27 mouse cellular contexts compared by ENCODE assay signal in genomic region chr10:19611616-19612015, GRCm38 (mm10). TPM values are rescaled to one million over a fixed set of nuclear protein-coding genes. Genes with fewer than 3 reads are reported as not detected.
A peak's percentile ranks its signal among the peaks of the same experiment; 100 is the strongest.
DNase-seq lines count a peak whose midpoint lies in the region; ATAC-seq and TF ChIP-seq lines count a peak whose summit lies in the region.
"Had no signal": no experiment of that assay in that cellular context is flagged by ENCODE, and none has a peak within 500 bp of the region (broad histone marks: within the 10 kb centered on the region; RNA-seq: fewer than 3 reads in every experiment).

No protein-coding gene starts in this region.

- intact Hi-C loops in gastrocnemius, adult 2 months (cut with DNase I), result no loop called here

- peaks cover 18% of the 10 kb centered on the region for H3K36me3 ChIP-seq in lung, embryonic 16.5 days (ENCODE audit: control insufficient read depth, insufficient read depth, low read length)
- H3K36me3 ChIP-seq: forebrain, embryonic 15.5 days had no signal

- no peak for DNase-seq in gastrocnemius, adult 2 months
- no peak for DNase-seq in gastrocnemius, postnatal 10 days
- DNase-seq in lung, postnatal 10 days, result no peak
- peak; percentile 53 for DNase-seq in lung, postnatal 36 days
- DNase-seq in lung, postnatal 25 days (ENCODE audit: low spot score), result no peak
- DNase-seq: adrenal gland, adult 8-10 months; adrenal gland, postnatal 14 days; adrenal gland, postnatal 36 days; B cell, adult 2 months; cerebellum, adult 11-12 months; cerebellum, adult 2 months; cerebellum, adult 9-10 months; cerebellum, postnatal 10 days; cerebellum, postnatal 25 days had no signal

- H3K27ac ChIP-seq in gastrocnemius, adult 2 months, result peak overlapping the region; percentile 60; the same call in 1 of the 2 replicates
- no peak overlapping the region; the same call in none of the 2 replicates for H3K27ac ChIP-seq in lung, embryonic 16.5 days (ENCODE audit: low read length)
- H3K27ac ChIP-seq: embryonic facial prominence, embryonic 10.5 days; embryonic facial prominence, embryonic 12.5 days; forebrain, embryonic 13.5 days; forebrain, embryonic 15.5 days had no signal

- ATAC-seq in lung, embryonic 16.5 days (ENCODE audit: low read depth), result peak; percentile 40; the same call in 1 of the 2 replicates
- ATAC-seq: activated CD4-positive, CD25-positive, alpha-beta regulatory T cell, adult 4 months; CD4-positive, CD25-positive, alpha-beta regulatory T cell, adult 4 months; forebrain, embryonic 13.5 days; forebrain, embryonic 15.5 days; Patski had no signal

- H3K9ac ChIP-seq in lung, embryonic 16.5 days (ENCODE audit: low read length), result no peak overlapping the region
- H3K9ac ChIP-seq: embryonic facial prominence, embryonic 12.5 days; forebrain, embryonic 13.5 days; forebrain, embryonic 15.5 days had no signal

- no peak for TF ChIP-seq CTCF in gastrocnemius, adult 2 months (IDR thresholded peaks at IDR 0.05)

- H3K9me3 ChIP-seq in lung, embryonic 16.5 days (ENCODE audit: control insufficient read depth, low read length), result no peaks in the 10 kb centered on the region
- H3K9me3 ChIP-seq: embryonic facial prominence, embryonic 10.5 days; embryonic facial prominence, embryonic 12.5 days; forebrain, embryonic 13.5 days; forebrain, embryonic 15.5 days; G1E had no signal

- H3K4me1 ChIP-seq in lung, embryonic 16.5 days (replicated peaks; ENCODE audit: control insufficient read depth, insufficient read depth, low read length), result peaks cover 14% of the 10 kb centered on the region
- H3K4me1 ChIP-seq: forebrain, embryonic 13.5 days; forebrain, embryonic 15.5 days had no signal

- H3K4me3 ChIP-seq in gastrocnemius, adult 2 months, result no peak overlapping the region
- H3K4me3 ChIP-seq in lung, embryonic 16.5 days (ENCODE audit: low read length), result no peak overlapping the region
- H3K4me3 ChIP-seq: embryonic facial prominence, embryonic 10.5 days; embryonic facial prominence, embryonic 12.5 days; forebrain, embryonic 13.5 days; forebrain, embryonic 15.5 days had no signal

- WGBS in lung, embryonic 16.5 days, result 38% methylated on average over 2 of the region's 2 CpGs

- H3K4me2 ChIP-seq in lung, embryonic 16.5 days (ENCODE audit: low read depth, low read length), result no peak overlapping the region
- H3K4me2 ChIP-seq: embryonic facial prominence, embryonic 12.5 days; forebrain, embryonic 13.5 days; forebrain, embryonic 15.5 days had no signal

- no peaks in the 10 kb centered on the region for H3K27me3 ChIP-seq in lung, embryonic 16.5 days (ENCODE audit: control insufficient read depth, insufficient read depth, low read depth, low read length)
- H3K27me3 ChIP-seq: CH12.LX; embryonic facial prominence, embryonic 12.5 days; forebrain, embryonic 13.5 days; forebrain, embryonic 15.5 days; Patski had no signal

RNA-seq across cellular contexts. Expression of gene Il22ra2, which starts 10.2 kb away (rescaled TPM):
- not detected for total RNA-seq in gastrocnemius, adult 2 months (2021)
- total RNA-seq in gastrocnemius, postnatal 10 days (2021), result not detected
- polyA plus RNA-seq in lung, embryonic 16.5 days (2015; fragmentation: Nextera tagmentation; extraction: Ambion mirVana), result not detected in 2 replicates
- total RNA-seq: adrenal gland, adult 18-20 months; adrenal gland, adult 8-10 months; adrenal gland, postnatal 36 days had no signal
- polyA plus RNA-seq: activated CD4-positive, CD25-positive, alpha-beta regulatory T cell, adult 4 months; CD4-positive, CD25-positive, alpha-beta regulatory T cell, adult 4 months; cerebellum, adult 2 months; cortical plate, adult 2 months; embryonic facial prominence, embryonic 10.5 days; embryonic facial prominence, embryonic 12.5 days; forebrain, embryonic 11.5 days; forebrain, embryonic 13.5 days; forebrain, embryonic 15.5 days; G1E; Patski had no signal

RNA-seq across cellular contexts. Expression of gene Ifngr1, which starts 19.9 kb away (rescaled TPM):
- total RNA-seq in gastrocnemius, adult 2 months (2021), result 10 to 100 TPM; 25.4 to 31.8 TPM
- total RNA-seq in gastrocnemius, postnatal 10 days (2021), result 10 to 100 TPM; 31.6 to 34.7 TPM
- polyA plus RNA-seq in lung, embryonic 16.5 days (2015; fragmentation: Nextera tagmentation; extraction: Ambion mirVana), result 79.0 and 85.5 TPM in 2 replicates
